Mouse (Mus musculus) lung, adult 2 months (tissue): ENCODE measurements around the gene Dscam. TPM values are rescaled to one million over a fixed set of nuclear protein-coding genes. Genes with fewer than 3 reads are reported as not detected.
A peak's percentile ranks its signal among the peaks of the same experiment; 100 is the strongest.

Experiments
- DNase-seq: peaks from one replicate; pipeline ENCODE4 v3.0.0; 2022
- H3K4me1 ChIP-seq: fragments of 200-500 bp; 2 replicates; pipeline ENCODE4 v1.6.1; 2011; ENCODE audit warnings: low read length; ENCODE audit not compliant: control insufficient read depth, insufficient read depth
- H3K4me3 ChIP-seq: fragments of 200-500 bp; replicated peaks from 2 replicates; pipeline ENCODE3; 2011; ENCODE audit warnings: low read depth, mild to moderate bottlenecking, control low read depth, low read length; ENCODE audit errors: extremely low read depth
- CTCF ChIP-seq: fragments of 200-500 bp; IDR thresholded peaks from 2 replicates; pipeline ENCODE4 v1.5.1; 2011; ENCODE audit warnings: mild to moderate bottlenecking, low read length, control low read depth; ENCODE audit not compliant: insufficient read depth
- POLR2A ChIP-seq: fragments of 200-500 bp; IDR thresholded peaks from 2 replicates; pipeline ENCODE4 v1.6.1; 2011; ENCODE audit warnings: low read depth, mild to moderate bottlenecking, control low read depth, low read length, borderline replicate concordance; ENCODE audit errors: extremely low read depth
- WGBS: fragments of 180-500 bp; shearing (Covaris S2); methylation state at CpG from one replicate; pipeline ENCODE4 v1.1.7; 2018; 5-methylcytosine and 5-hydroxymethylcytosine counted together
- polyA plus RNA-seq: library from polyadenylated mRNA; depleted of rRNA; stranded (reverse); fragments of >200 nt; gene quantifications from 2 replicates; pipeline ENCODE4 v1.2.3, GENCODE M21; 2012

The Dscam gene
- polyA plus RNA-seq, 1 experiment = 0.05 TPM

GRCm38 (mm10) chr16:97169901-97170512 is 545 bp downstream of the Dscam start:
- TF ChIP-seq POLR2A (no peak), CTCF (no peak)
- WGBS = 12% methylated on average over 51 of the region's 51 CpGs
- no peak for DNase-seq
- Histone ChIP-seq H3K4me3 (no peak overlapping the region), H3K4me1 (0 out of 2 replicates have a peak, but pooled peaks cover 2% of the 10 kb centered on the region)

GRCm38 (mm10) chr16:97168614-97169013 is 1.9 kb downstream of the Dscam start:
- no peak for DNase-seq
- 51% methylated on average over 3 of the region's 3 CpGs for WGBS
- no peak overlapping the region for H3K4me3 ChIP-seq
- TF ChIP-seq POLR2A = no peak
- no peak for TF ChIP-seq CTCF
- 0 out of 2 replicates have a peak, but pooled peaks cover 2% of the 10 kb centered on the region for H3K4me1 ChIP-seq

- 0 out of 2 replicates have a peak, but pooled peaks cover 2% of the 10 kb centered on the region for H3K4me1 ChIP-seq
- TF ChIP-seq CTCF = no peak
- TF ChIP-seq POLR2A = no peak
- 86% methylated on average over 1 of the region's 1 CpGs for WGBS
- no peak for DNase-seq
- H3K4me3 ChIP-seq = no peak overlapping the region
Measured at GRCm38 (mm10) chr16:97168030-97168429, 2.5 kb downstream of the Dscam start.

GRCm38 (mm10) chr16:97166166-97166565 is 4.4 kb downstream of the Dscam start:
- TF ChIP-seq POLR2A = no peak
- TF ChIP-seq CTCF = no peak
- WGBS = 34% methylated on average over 2 of the region's 2 CpGs
- H3K4me3 ChIP-seq = no peak overlapping the region
- DNase-seq = no peak
- 0 out of 2 replicates have a peak, but pooled peaks cover 2% of the 10 kb centered on the region for H3K4me1 ChIP-seq

GRCm38 (mm10) chr16:97165444-97166121 is 5.0 kb downstream of the Dscam start:
- TF ChIP-seq CTCF = peak; percentile 58
- TF ChIP-seq POLR2A = no peak
- Histone ChIP-seq H3K4me1 (0 out of 2 replicates have a peak, but pooled peaks cover 2% of the 10 kb centered on the region), H3K4me3 (no peak overlapping the region)
- 2% methylated on average over 21 of the region's 21 CpGs for WGBS
- DNase-seq = peak; percentile 18

- Histone ChIP-seq H3K4me1 (no peaks in the 10 kb centered on the region), H3K4me3 (no peak overlapping the region)
- WGBS = 62% methylated on average over 4 of the region's 4 CpGs
- no peak for DNase-seq
- TF ChIP-seq CTCF (no peak), POLR2A (no peak)
Measured at GRCm38 (mm10) chr16:97158279-97158678, 12.3 kb downstream of the Dscam start.

- WGBS = 75% methylated on average over 12 of the region's 12 CpGs
- DNase-seq = no peak
- no peak for TF ChIP-seq CTCF
- TF ChIP-seq POLR2A = no peak
Measured at GRCm38 (mm10) chr16:97144544-97145194, 25.9 kb downstream of the Dscam start.

GRCm38 (mm10) chr16:97141943-97142342 is 28.6 kb downstream of the Dscam start:
- TF ChIP-seq POLR2A (no peak), CTCF (no peak)
- 52% methylated on average over 1 of the region's 1 CpGs for WGBS
- H3K4me3 ChIP-seq = no peak overlapping the region
- no peak for DNase-seq
- H3K4me1 ChIP-seq = no peaks in the 10 kb centered on the region

More at GRCm38 (mm10) chr16:97144544-97145194, 25.9 kb downstream of the Dscam start:
- H3K4me1 ChIP-seq = no peaks in the 10 kb centered on the region
- H3K4me3 ChIP-seq = no peak overlapping the region

GRCm38 (mm10) chr16:97135003-97135827 is 35.3 kb downstream of the Dscam start:
- Histone ChIP-seq H3K4me1 (no peaks in the 10 kb centered on the region), H3K4me3 (no peak overlapping the region)
- no peak for TF ChIP-seq CTCF
- TF ChIP-seq POLR2A = no peak
- no peak for DNase-seq
- 77% methylated on average over 10 of the region's 10 CpGs for WGBS
